Mouse (Mus musculus) midbrain, postnatal 0 days (tissue): ENCODE measurements around the gene Slc45a3. TPM values are rescaled to one million over a fixed set of nuclear protein-coding genes. Genes with fewer than 3 reads are reported as not detected.

Experiments used
- ATAC-seq: fragments of 200-750 bp; cut with Nextera tagmentation; 2 replicates; pipeline ENCODE4 v1.8.0; 2017; ENCODE audit warnings: moderate number of reproducible peaks, mild to moderate bottlenecking, moderate TSS enrichment, moderate library complexity; ENCODE audit not compliant: low FRiP score
- DNase-seq: peaks from one replicate; pipeline ENCODE4 v3.0.0-alpha.2; 2015; ENCODE audit warnings: low spot score
- H3K27ac ChIP-seq: fragments of 300-500 bp; sonication (generic); 2 replicates; pipeline ENCODE4 v1.5.1; 2014; ENCODE audit warnings: low read depth, mild to moderate bottlenecking, low read length, mixed read lengths
- H3K27me3 ChIP-seq: fragments of 300-500 bp; sonication (generic); 2 replicates; pipeline ENCODE4 v1.6.1; 2014; ENCODE audit warnings: low read length, control low read depth, mixed read lengths; ENCODE audit not compliant: insufficient read depth
- H3K36me3 ChIP-seq: fragments of 300-500 bp; sonication (generic); 2 replicates; pipeline ENCODE4 v1.6.1; 2014; ENCODE audit warnings: low read length, control low read depth, mixed read lengths; ENCODE audit not compliant: insufficient read depth
- H3K4me1 ChIP-seq: fragments of 300-500 bp; sonication (generic); 2 replicates; pipeline ENCODE4 v1.6.1; 2014; ENCODE audit warnings: mild to moderate bottlenecking, control low read depth, antibody characterized with exemption, low read length, mixed read lengths; ENCODE audit not compliant: insufficient read depth
- H3K4me2 ChIP-seq: fragments of 300-500 bp; sonication (generic); 2 replicates; pipeline ENCODE4 v1.6.1; 2014; ENCODE audit warnings: low read depth, mild to moderate bottlenecking, low read length, mixed read lengths; ENCODE audit not compliant: poor library complexity, severe bottlenecking
- H3K4me3 ChIP-seq: fragments of 300-500 bp; sonication (generic); 2 replicates; pipeline ENCODE4 v1.5.1; 2014; ENCODE audit warnings: low read depth, mild to moderate bottlenecking, low read length, moderate library complexity
- H3K9ac ChIP-seq: fragments of 300-500 bp; sonication (generic); replicated peaks from 2 replicates; pipeline ENCODE4 v1.6.1; 2014; ENCODE audit warnings: mild to moderate bottlenecking, low read length, moderate library complexity, mixed read lengths; ENCODE audit not compliant: poor library complexity, severe bottlenecking
- H3K9me3 ChIP-seq: fragments of 300-500 bp; sonication (generic); 2 replicates; pipeline ENCODE4 v1.6.1; 2016; ENCODE audit warnings: low read length, control low read depth
- CTCF ChIP-seq: IDR thresholded peaks from 2 replicates; pipeline ENCODE4 v1.5.1; 2016; ENCODE audit warnings: antibody characterized with exemption, mild to moderate bottlenecking
- WGBS: fragments of 180-500 bp; shearing (Covaris S2); extraction: QIAGEN DNeasy Blood & Tissue Kit; methylation state at CpG from one replicate; pipeline ENCODE4 v1.1.7; 2014; 5-methylcytosine and 5-hydroxymethylcytosine counted together
- polyA plus RNA-seq: library from polyadenylated mRNA; unstranded; fragments of >200 nt; fragmentation: Nextera tagmentation; extraction: Ambion mirVana; gene quantifications from 2 replicates; pipeline ENCODE4 v1.2.1, GENCODE M21; 2015
- total RNA-seq: library from RNA; depleted of rRNA; stranded (reverse); fragments of >200 nt; gene quantifications from 2 replicates; pipeline ENCODE4 v1.2.3, GENCODE M21; 2014

The Slc45a3 gene
- total and polyA plus RNA-seq, 2 experiments from 2014 or later, result 0.38 to 1.3 TPM

DNA sequence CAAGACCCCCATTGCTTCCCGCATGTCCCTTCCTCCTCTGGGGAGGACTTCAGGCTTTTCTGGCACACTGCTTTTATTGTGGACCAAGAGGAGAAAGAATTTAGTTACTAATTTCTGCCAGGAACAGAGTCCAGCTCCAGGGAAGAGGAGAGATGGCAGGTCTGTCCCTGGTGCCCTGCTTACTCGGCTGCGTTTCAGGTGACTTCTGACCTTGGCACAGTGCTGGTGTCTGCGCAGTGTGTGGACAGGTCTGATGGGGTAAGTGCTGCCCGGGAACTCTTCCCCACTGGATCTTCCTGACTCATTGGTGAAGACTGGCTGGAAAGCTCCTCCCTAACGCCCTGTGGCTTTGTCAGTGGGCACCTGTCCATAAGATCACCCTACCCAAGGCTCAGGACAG lies 6.2 kb downstream of the Slc45a3 start:
- DNase-seq, result no peak

DNA sequence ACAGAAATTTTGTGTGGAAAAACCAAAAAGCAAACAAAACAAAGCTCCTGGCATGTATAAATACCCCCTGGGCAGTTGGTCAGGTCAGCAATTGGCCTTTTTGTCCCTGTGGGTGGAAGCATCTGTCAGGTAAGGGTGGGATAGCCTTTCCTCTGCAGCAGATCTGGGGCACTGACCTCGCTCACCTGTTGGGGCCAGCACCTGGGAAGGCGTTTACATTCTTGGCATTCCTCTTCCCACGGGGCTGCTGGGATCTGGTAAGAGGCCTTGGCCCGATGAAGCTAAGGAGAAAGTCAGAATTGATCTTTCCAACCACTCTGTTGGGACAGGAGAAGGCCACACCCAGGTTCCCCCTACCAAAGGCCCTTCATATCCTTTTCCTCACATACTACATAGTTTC lies 7.1 kb downstream of the Slc45a3 start:
- WGBS, result 50% methylated on average over 4 of the region's 4 CpGs
- Histone ChIP-seq H3K9me3 (no peaks in the 10 kb centered on the region), H3K4me1 (no peaks in the 10 kb centered on the region), H3K27ac (no peak overlapping the region), H3K9ac (no peak overlapping the region), H3K36me3 (no peaks in the 10 kb centered on the region), H3K27me3 (no peaks in the 10 kb centered on the region; the same call in 1 of the 2 replicates), H3K4me2 (no peak overlapping the region), H3K4me3 (no peak overlapping the region)
- DNase-seq (no peak), ATAC-seq (no peak)
- TF ChIP-seq CTCF, result no peak

More for the DNA sequence above, 6.2 kb downstream of the Slc45a3 start:
- Histone ChIP-seq H3K4me1 (0 out of 2 replicates have a peak, but pooled peaks cover under 1% of the 10 kb centered on the region), H3K36me3 (no peaks in the 10 kb centered on the region), H3K4me2 (no peak overlapping the region), H3K27me3 (peaks cover 8% of the 10 kb centered on the region), H3K9ac (no peak overlapping the region), H3K4me3 (no peak overlapping the region), H3K9me3 (no peaks in the 10 kb centered on the region), H3K27ac (no peak overlapping the region)
- no peak for ATAC-seq
- WGBS, result 56% methylated on average over 6 of the region's 6 CpGs
- no peak for TF ChIP-seq CTCF

DNA sequence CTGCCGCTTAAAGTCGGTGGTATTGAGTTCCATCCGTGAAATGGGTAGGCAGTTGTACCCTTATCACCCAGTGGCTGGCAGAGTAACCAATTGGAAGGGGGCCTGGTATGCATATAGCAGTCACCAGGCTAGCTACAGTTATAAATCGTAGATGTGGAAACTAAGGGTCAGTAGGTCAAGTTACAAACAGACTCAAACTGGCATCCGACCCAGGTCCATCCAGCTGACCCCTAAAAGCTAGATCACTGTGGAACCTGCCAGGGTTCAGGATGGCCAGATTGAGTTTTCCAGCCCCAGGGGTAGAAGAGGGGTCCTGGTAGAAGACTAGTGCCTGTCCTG lies 7.5 kb downstream of the Slc45a3 start:
- 39% methylated on average over 5 of the region's 5 CpGs for WGBS
- Histone ChIP-seq H3K9ac (no peak overlapping the region), H3K36me3 (no peaks in the 10 kb centered on the region), H3K27me3 (no peaks in the 10 kb centered on the region; the same call in 1 of the 2 replicates), H3K9me3 (no peaks in the 10 kb centered on the region), H3K4me3 (no peak overlapping the region), H3K4me2 (no peak overlapping the region), H3K27ac (no peak overlapping the region), H3K4me1 (no peaks in the 10 kb centered on the region)
- ATAC-seq (no peak), DNase-seq (no peak)
- TF ChIP-seq CTCF, result no peak

DNA sequence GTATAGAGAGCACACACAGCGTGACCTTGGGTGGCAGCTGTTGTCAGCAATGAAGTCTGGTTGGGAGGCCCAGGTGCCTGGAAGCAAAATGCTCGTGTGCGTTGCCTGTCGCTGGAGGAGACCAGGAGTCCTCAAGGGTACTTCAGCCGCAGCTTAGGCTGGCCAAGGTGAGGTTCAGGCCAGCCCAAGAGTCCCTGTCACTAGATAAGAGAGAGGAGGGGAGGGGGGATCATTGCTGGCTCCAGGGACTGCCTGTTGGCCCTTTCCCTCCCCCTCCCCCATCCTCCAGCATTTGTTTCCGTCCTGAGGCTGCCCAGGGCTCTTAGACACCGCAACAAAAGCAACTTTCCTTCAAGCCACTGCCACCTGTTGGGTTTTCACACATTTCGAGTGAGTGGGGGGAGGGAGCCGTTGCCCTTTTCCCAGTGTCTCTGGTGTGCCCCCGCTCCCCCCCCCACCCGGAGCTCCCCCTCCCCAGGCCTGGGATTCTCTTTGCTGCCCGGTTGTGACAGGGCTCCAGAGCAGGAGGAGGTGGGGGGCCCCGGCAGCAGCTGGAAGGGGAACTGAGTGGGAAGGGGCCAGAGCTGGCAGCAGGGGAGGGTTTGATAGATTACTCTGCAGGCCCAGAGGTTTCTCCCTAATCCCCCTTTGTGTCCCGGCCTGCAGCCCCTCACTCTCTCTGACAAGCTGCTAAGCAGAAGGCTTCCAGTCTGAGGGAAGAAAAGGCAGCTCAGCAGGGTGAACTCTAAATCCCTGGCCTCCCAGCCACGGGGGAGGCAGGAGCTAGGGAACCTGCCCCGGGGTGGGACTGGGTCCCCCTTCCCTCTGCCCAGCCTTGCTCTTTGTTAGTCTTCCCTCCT lies 8.1 kb downstream of the Slc45a3 start:
- Histone ChIP-seq H3K4me1 (no peaks in the 10 kb centered on the region), H3K36me3 (no peaks in the 10 kb centered on the region), H3K9me3 (no peaks in the 10 kb centered on the region), H3K27me3 (no peaks in the 10 kb centered on the region; the same call in 1 of the 2 replicates), H3K4me2 (no peak overlapping the region), H3K4me3 (no peak overlapping the region), H3K9ac (no peak overlapping the region), H3K27ac (no peak overlapping the region)
- ATAC-seq (no peak), DNase-seq (no peak)
- WGBS, result 10% methylated on average over 15 of the region's 16 CpGs
- TF ChIP-seq CTCF, result no peak

- TF ChIP-seq CTCF, result no peak
- Histone ChIP-seq H3K4me2 (no peak overlapping the region), H3K9ac (no peak overlapping the region), H3K4me1 (no peaks in the 10 kb centered on the region), H3K9me3 (no peaks in the 10 kb centered on the region), H3K27me3 (no peaks in the 10 kb centered on the region; the same call in 1 of the 2 replicates), H3K4me3 (no peak overlapping the region), H3K36me3 (no peaks in the 10 kb centered on the region), H3K27ac (no peak overlapping the region)
- ATAC-seq, result no peak
- WGBS, result 18% methylated on average over 15 of the region's 15 CpGs
- no peak for DNase-seq
Observed at GRCm38 (mm10) chr1:131971771-131972497, 9.2 kb downstream of the Slc45a3 start.
